Mouse (Mus musculus) megakaryocyte, embryonic 14.5 days (primary cell): ENCODE measurements around the gene Zrsr2. TPM values are rescaled to one million over a fixed set of nuclear protein-coding genes. Genes with fewer than 3 reads are reported as not detected.

ENCODE experiments used
- H3K27me3 ChIP-seq: replicated peaks from 2 replicates; pipeline ENCODE3; 2012; ENCODE audit warnings: inconsistent platforms
- H3K36me3 ChIP-seq: replicated peaks from 2 replicates; pipeline ENCODE3; 2012; ENCODE audit warnings: low read length, inconsistent platforms, mixed read lengths
- H3K4me1 ChIP-seq: 2 replicates; pipeline ENCODE4 v1.6.1; 2012; ENCODE audit warnings: inconsistent platforms
- H3K4me3 ChIP-seq: replicated peaks from 2 replicates; pipeline ENCODE3; 2012; ENCODE audit warnings: moderate library complexity, mild to moderate bottlenecking, inconsistent platforms
- H3K9me3 ChIP-seq: 2 replicates; pipeline ENCODE4 v1.6.1; 2012; ENCODE audit warnings: inconsistent platforms
- FLI1 ChIP-seq: IDR thresholded peaks from 2 replicates; pipeline ENCODE4 v1.6.1; 2012; ENCODE audit warnings: low read length, inconsistent platforms, mixed read lengths
- GATA1 ChIP-seq: IDR thresholded peaks from 3 replicates; pipeline ENCODE4 v1.6.1; 2012; ENCODE audit warnings: mixed read lengths, low read length, inconsistent platforms, borderline replicate concordance
- polyA plus RNA-seq: library from polyadenylated mRNA; stranded (reverse); fragments of >175 nt; gene quantifications from 2 replicates; pipeline ENCODE4 v1.2.3, GENCODE M21; 2012; ENCODE audit warnings: low replicate concordance; ENCODE audit not compliant: insufficient read depth

Gene Zrsr2
- polyA plus RNA-seq, 1 experiment = 38.4 TPM

DNA sequence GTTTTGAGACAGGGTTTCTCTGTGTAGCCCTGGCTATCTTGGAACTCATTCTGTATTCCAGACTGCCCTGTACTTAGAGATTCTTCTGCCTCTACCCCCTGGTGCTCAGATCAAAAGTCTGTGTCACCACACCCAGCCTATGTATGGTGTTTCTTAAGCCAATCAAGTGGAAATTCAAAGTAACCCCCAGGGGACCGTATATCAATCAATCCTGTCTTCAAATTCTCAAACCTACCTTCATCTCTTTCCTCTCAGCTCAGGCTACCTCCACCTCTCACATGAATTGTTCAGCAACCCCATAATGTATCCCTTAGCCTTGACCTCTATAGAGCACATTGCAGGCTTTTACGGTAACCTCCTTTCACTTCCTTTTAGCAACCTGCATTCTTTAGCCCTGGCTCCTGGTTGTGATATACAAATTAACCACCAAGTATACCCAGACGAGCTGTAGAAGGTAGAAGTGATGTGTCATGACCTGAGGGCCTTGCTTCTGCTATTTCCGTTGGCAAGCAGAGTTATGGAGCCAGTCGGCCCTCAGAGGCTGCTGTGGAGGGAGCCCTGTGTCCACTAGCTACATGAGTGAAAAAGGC is 58.9 kb downstream of the Zrsr2 start:
- peaks cover 6% of the 10 kb centered on the region for H3K27me3 ChIP-seq
- no peaks in the 10 kb centered on the region for H3K36me3 ChIP-seq
- no peak for TF ChIP-seq GATA1
- no peaks in the 10 kb centered on the region for H3K9me3 ChIP-seq
- H3K4me3 ChIP-seq = no peak overlapping the region
- peaks cover 8% of the 10 kb centered on the region; the same call in 1 of the 2 replicates for H3K4me1 ChIP-seq

DNA sequence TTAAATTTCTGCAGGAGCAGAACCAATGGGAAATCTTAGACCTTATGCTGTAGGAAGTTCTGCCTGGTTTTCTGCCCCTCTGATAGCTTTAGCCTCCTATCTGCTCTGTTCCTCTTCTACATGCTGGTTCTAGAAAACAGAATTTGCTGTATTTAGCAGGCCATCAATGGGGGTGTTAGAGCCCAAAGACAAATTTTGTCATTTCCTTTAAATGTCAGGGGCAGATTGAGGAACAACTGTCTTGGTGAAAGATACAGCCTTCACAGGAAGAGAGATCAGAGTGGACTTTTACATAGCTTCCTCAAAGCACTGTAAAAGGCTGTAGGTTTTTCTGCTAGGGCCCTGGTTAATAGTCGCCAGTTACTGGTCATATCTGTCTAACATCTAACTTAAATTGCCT is 61.1 kb downstream of the Zrsr2 start:
- Histone ChIP-seq H3K4me3 (no peak overlapping the region), H3K9me3 (no peaks in the 10 kb centered on the region), H3K27me3 (peaks cover 2% of the 10 kb centered on the region), H3K36me3 (no peaks in the 10 kb centered on the region), H3K4me1 (peaks cover 8% of the 10 kb centered on the region; the same call in 1 of the 2 replicates)
- TF ChIP-seq GATA1 (no peak), FLI1 (no peak)

DNA sequence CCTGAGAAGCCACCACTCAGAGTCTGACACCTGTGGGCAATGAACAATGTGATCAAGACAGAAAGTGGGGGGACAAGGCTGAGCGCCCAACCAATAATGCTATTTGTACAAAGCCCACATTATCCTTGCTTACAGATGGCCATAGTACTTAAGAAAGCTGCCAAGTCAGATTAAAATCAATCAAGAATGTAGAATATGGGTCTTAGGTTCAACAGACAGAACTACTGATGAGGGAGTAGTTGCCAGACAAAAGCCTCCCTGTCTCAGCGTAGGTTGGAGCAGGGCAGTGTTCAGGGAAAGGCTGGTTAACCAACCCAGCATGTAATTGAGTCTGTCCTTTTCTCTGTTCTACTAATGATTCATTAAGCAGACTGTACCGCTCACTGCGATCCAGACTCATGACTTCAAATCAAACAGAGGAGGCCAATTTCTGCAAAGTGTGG is 72.9 kb downstream of the Zrsr2 start:
- Histone ChIP-seq H3K36me3 (no peaks in the 10 kb centered on the region), H3K27me3 (peaks cover 4% of the 10 kb centered on the region), H3K9me3 (no peaks in the 10 kb centered on the region), H3K4me3 (no peak overlapping the region), H3K4me1 (no peaks in the 10 kb centered on the region)
- TF ChIP-seq GATA1 (no peak), FLI1 (no peak)

Other genes starting within 250 kb of the Zrsr2 start
- gene Rnf138rt1, start 197.3 kb downstream of the Zrsr2 start, polyA plus RNA-seq = not detected in 2 replicates
- gene Ap1s2, start 49.6 kb downstream of the Zrsr2 start, polyA plus RNA-seq = 2.6 TPM in 1 of 2 replicates, not detected in the other
- 0.12 TPM in 1 of 2 replicates, not detected in the other for gene Car5b, start 69.3 kb upstream of the Zrsr2 start, polyA plus RNA-seq
- 7.4 and 10.4 TPM in 2 replicates for gene Siah1b, start 117.8 kb upstream of the Zrsr2 start, polyA plus RNA-seq
- not detected in 2 replicates for gene Cltrn, start 130.2 kb upstream of the Zrsr2 start, polyA plus RNA-seq
- gene Ace2, start 180.7 kb upstream of the Zrsr2 start, polyA plus RNA-seq = 0.02 TPM in 1 of 2 replicates, not detected in the other